Mouse (Mus musculus): Measurements from ENCODE around the gene Calhm4.

- TF ChIP-seq POLR2A (IDR thresholded peaks at IDR 0.05; ENCODE audit: insufficient read depth, low read depth, low read length) (no peak), EP300 (IDR thresholded peaks at IDR 0.05; ENCODE audit: insufficient read depth, low read depth, low read length) (no peak), CTCF (IDR thresholded peaks at IDR 0.05) (no peak)
Measured at GRCm38 (mm10) chr10:34090481-34090880, 46.4 kb upstream of the Calhm4 start.
